Comparison of ENCODE assay signal across 7 mouse cellular contexts in genomic region chr19:46056388-46056946, GRCm38 (mm10). TPM values are rescaled to one million over a fixed set of nuclear protein-coding genes. Genes with fewer than 3 reads are reported as not detected.
DNase-seq lines count a peak whose midpoint lies in the region; ATAC-seq and TF ChIP-seq lines count a peak whose summit lies in the region.

No protein-coding gene starts in this region.

- peak overlapping the region; percentile 94 for H3K27ac ChIP-seq in embryonic facial prominence, embryonic 10.5 days (replicated peaks)
- peak overlapping the region; percentile 87 for H3K27ac ChIP-seq in intestine, postnatal 0 days (ENCODE audit: low read depth, low read length)
- peak overlapping the region; percentile 90 for H3K27ac ChIP-seq in midbrain, embryonic 12.5 days (replicated peaks)
- peak overlapping the region; percentile 87 for H3K27ac ChIP-seq in small intestine, adult 2 months (ENCODE audit: insufficient read depth, low read depth, low read length)

- DNase-seq in adrenal gland, postnatal 10 days: peak; percentile 92
- peak; percentile 94 for DNase-seq in embryonic facial prominence, embryonic 10.5 days (ENCODE audit: low spot score)
- DNase-seq in gonadal fat pad, adult 2 months (ENCODE audit: low read depth): peak; percentile 88
- DNase-seq in left cerebral cortex, postnatal 4 days: peak; percentile 94

- intact Hi-C loops in left cerebral cortex, postnatal 4 days (cut with DNase I): no loop called here

- no peak for TF ChIP-seq CTCF in intestine, postnatal 0 days (IDR thresholded peaks at IDR 0.05; ENCODE audit: low read depth)
- no peak for TF ChIP-seq CTCF in small intestine, adult 2 months (IDR thresholded peaks at IDR 0.05; ENCODE audit: extremely low read depth, insufficient read length, insufficient replicate concordance, low read depth, low read length)

- peak overlapping the region; percentile 55 for H3K9ac ChIP-seq in intestine, postnatal 0 days (ENCODE audit: low read depth, low read length)
- H3K9ac ChIP-seq in midbrain, embryonic 12.5 days (replicated peaks): peak overlapping the region; percentile 66

- no peaks in the 10 kb centered on the region for H3K9me3 ChIP-seq in embryonic facial prominence, embryonic 10.5 days
- H3K9me3 ChIP-seq in intestine, postnatal 0 days (ENCODE audit: control insufficient read depth): no peaks in the 10 kb centered on the region
- no peaks in the 10 kb centered on the region for H3K9me3 ChIP-seq in midbrain, embryonic 12.5 days

- peaks cover 11% of the 10 kb centered on the region for H3K36me3 ChIP-seq in embryonic facial prominence, embryonic 10.5 days (replicated peaks)
- H3K36me3 ChIP-seq in intestine, postnatal 0 days (ENCODE audit: control insufficient read depth, insufficient read depth): peaks cover 3% of the 10 kb centered on the region
- H3K36me3 ChIP-seq in midbrain, embryonic 12.5 days: 0 out of 2 replicates have a peak, but pooled peaks cover 1% of the 10 kb centered on the region
- no peaks in the 10 kb centered on the region for H3K36me3 ChIP-seq in small intestine, adult 2 months (ENCODE audit: control insufficient read depth, insufficient read depth, low read length)

- ATAC-seq in intestine, postnatal 0 days: peak; percentile 95
- ATAC-seq in midbrain, embryonic 12.5 days (ENCODE audit: low FRiP score, low read depth): peak; percentile 95

- peak overlapping the region; percentile 77 for H3K4me2 ChIP-seq in intestine, postnatal 0 days (replicated peaks; ENCODE audit: low read depth)
- H3K4me2 ChIP-seq in midbrain, embryonic 12.5 days (replicated peaks): peak overlapping the region; percentile 94

- 0 out of 2 replicates have a peak, but pooled peaks have one; percentile 47 for TF ChIP-seq POLR2A in small intestine, adult 2 months (IDR thresholded peaks at IDR 0.05; ENCODE audit: low read depth, low read length)

- H3K4me3 ChIP-seq in embryonic facial prominence, embryonic 10.5 days: peak overlapping the region; percentile 94
- H3K4me3 ChIP-seq in intestine, postnatal 0 days (ENCODE audit: low read depth, low read length): peak overlapping the region; percentile 85
- peak overlapping the region; percentile 93 for H3K4me3 ChIP-seq in midbrain, embryonic 12.5 days
- peak overlapping the region; percentile 90 for H3K4me3 ChIP-seq in small intestine, adult 2 months (ENCODE audit: low read depth, low read length)

- H3K4me1 ChIP-seq in embryonic facial prominence, embryonic 10.5 days: peaks cover 16% of the 10 kb centered on the region
- 0 out of 2 replicates have a peak, but pooled peaks cover 3% of the 10 kb centered on the region for H3K4me1 ChIP-seq in intestine, postnatal 0 days (replicated peaks; ENCODE audit: control insufficient read depth, insufficient read depth, low read length)
- H3K4me1 ChIP-seq in midbrain, embryonic 12.5 days: peaks cover 13% of the 10 kb centered on the region
- no peaks in the 10 kb centered on the region for H3K4me1 ChIP-seq in small intestine, adult 2 months (ENCODE audit: control insufficient read depth, insufficient read depth, insufficient read length, low read length)

- under 1% methylated on average over 52 of the region's 52 CpGs for WGBS in embryonic facial prominence, embryonic 10.5 days
- under 1% methylated on average over 52 of the region's 52 CpGs for WGBS in intestine, postnatal 0 days
- under 1% methylated on average over 52 of the region's 52 CpGs for WGBS in midbrain, embryonic 12.5 days
- under 1% methylated on average over 52 of the region's 52 CpGs for WGBS in small intestine, adult 2 months

- H3K27me3 ChIP-seq in embryonic facial prominence, embryonic 10.5 days (replicated peaks; ENCODE audit: low read depth, poor library complexity, severe bottlenecking): no peaks in the 10 kb centered on the region
- no peaks in the 10 kb centered on the region for H3K27me3 ChIP-seq in intestine, postnatal 0 days (replicated peaks; ENCODE audit: control insufficient read depth, insufficient read depth, low read length)
- no peaks in the 10 kb centered on the region for H3K27me3 ChIP-seq in midbrain, embryonic 12.5 days
- no peaks in the 10 kb centered on the region for H3K27me3 ChIP-seq in small intestine, adult 2 months (ENCODE audit: control insufficient read depth, insufficient read depth, low read length)

RNA-seq across cellular contexts. Expression of gene Ldb1, which starts 11.5 kb away (rescaled TPM):
- 10 to 100 TPM; 75.3 to 92.1 TPM for total RNA-seq in adrenal gland, postnatal 10 days (2021)
- 95.0 and 97.8 TPM in 2 replicates for polyA plus RNA-seq in embryonic facial prominence, embryonic 10.5 days (2016; fragmentation: Nextera tagmentation; extraction: Ambion mirVana)
- 173 and 193 TPM in 2 replicates for polyA plus RNA-seq in gonadal fat pad, adult 2 months (2012; rRNA removed)
- polyA plus RNA-seq in intestine, postnatal 0 days (2015; fragmentation: Nextera tagmentation; extraction: Ambion mirVana): 31.0 and 35.5 TPM in 2 replicates
- 100 to 1,000 TPM; 151 to 153 TPM for total RNA-seq in left cerebral cortex, postnatal 4 days (2021)
- 126 and 134 TPM in 2 replicates for polyA plus RNA-seq in midbrain, embryonic 12.5 days (2016; fragmentation: Nextera tagmentation; extraction: Ambion mirVana)
- 35.6 and 60.8 TPM in 2 replicates for polyA plus RNA-seq in small intestine, adult 2 months (2012; rRNA removed)

RNA-seq across cellular contexts. Expression of gene Pprc1, which starts 11.8 kb away (rescaled TPM):
- 10 to 100 TPM; 23.5 to 36.5 TPM for total RNA-seq in adrenal gland, postnatal 10 days (2021)
- 55.2 and 65.1 TPM in 2 replicates for polyA plus RNA-seq in embryonic facial prominence, embryonic 10.5 days (2016; fragmentation: Nextera tagmentation; extraction: Ambion mirVana)
- polyA plus RNA-seq in gonadal fat pad, adult 2 months (2012; rRNA removed): 12.0 and 14.3 TPM in 2 replicates
- 8.3 and 8.8 TPM in 2 replicates for polyA plus RNA-seq in intestine, postnatal 0 days (2015; fragmentation: Nextera tagmentation; extraction: Ambion mirVana)
- total RNA-seq in left cerebral cortex, postnatal 4 days (2021): 10 to 100 TPM; 42.9 to 46.7 TPM
- 30.0 and 32.2 TPM in 2 replicates for polyA plus RNA-seq in midbrain, embryonic 12.5 days (2016; fragmentation: Nextera tagmentation; extraction: Ambion mirVana)
- polyA plus RNA-seq in small intestine, adult 2 months (2012; rRNA removed): 9.9 and 10.6 TPM in 2 replicates

RNA-seq across cellular contexts. Expression of gene Nolc1, which starts 19.2 kb away (rescaled TPM):
- 10 to 100 TPM; 38.8 to 45.0 TPM for total RNA-seq in adrenal gland, postnatal 10 days (2021)
- polyA plus RNA-seq in embryonic facial prominence, embryonic 10.5 days (2016; fragmentation: Nextera tagmentation; extraction: Ambion mirVana): 161 and 167 TPM in 2 replicates
- polyA plus RNA-seq in gonadal fat pad, adult 2 months (2012; rRNA removed): 8.6 and 12.0 TPM in 2 replicates
- polyA plus RNA-seq in intestine, postnatal 0 days (2015; fragmentation: Nextera tagmentation; extraction: Ambion mirVana): 22.2 and 25.1 TPM in 2 replicates
- total RNA-seq in left cerebral cortex, postnatal 4 days (2021): 10 to 100 TPM; 47.8 to 56.4 TPM
- polyA plus RNA-seq in midbrain, embryonic 12.5 days (2016; fragmentation: Nextera tagmentation; extraction: Ambion mirVana): 103 and 109 TPM in 2 replicates
- 3.4 and 4.3 TPM in 2 replicates for polyA plus RNA-seq in small intestine, adult 2 months (2012; rRNA removed)

RNA-seq across cellular contexts. Expression of gene Hps6, which starts 53.2 kb away (rescaled TPM):
- 10 to 100 TPM in 1 of 2 experiments, 1 to 10 TPM in 1; 9.9 to 12.0 TPM for total RNA-seq in adrenal gland, postnatal 10 days (2021)
- 4.4 and 5.0 TPM in 2 replicates for polyA plus RNA-seq in embryonic facial prominence, embryonic 10.5 days (2016; fragmentation: Nextera tagmentation; extraction: Ambion mirVana)
- 6.9 and 7.5 TPM in 2 replicates for polyA plus RNA-seq in gonadal fat pad, adult 2 months (2012; rRNA removed)
- polyA plus RNA-seq in intestine, postnatal 0 days (2015; fragmentation: Nextera tagmentation; extraction: Ambion mirVana): 5.3 and 5.4 TPM in 2 replicates
- total RNA-seq in left cerebral cortex, postnatal 4 days (2021): 1 to 10 TPM; 4.3 to 4.5 TPM
- 2.9 and 4.0 TPM in 2 replicates for polyA plus RNA-seq in midbrain, embryonic 12.5 days (2016; fragmentation: Nextera tagmentation; extraction: Ambion mirVana)
- polyA plus RNA-seq in small intestine, adult 2 months (2012; rRNA removed): 3.4 and 5.6 TPM in 2 replicates

RNA-seq across cellular contexts. Expression of gene Armh3, which starts 58.2 kb away (rescaled TPM):
- 10 to 100 TPM; 14.6 to 19.2 TPM for total RNA-seq in adrenal gland, postnatal 10 days (2021)
- polyA plus RNA-seq in embryonic facial prominence, embryonic 10.5 days (2016; fragmentation: Nextera tagmentation; extraction: Ambion mirVana): 18.4 and 19.1 TPM in 2 replicates
- 11.1 and 12.3 TPM in 2 replicates for polyA plus RNA-seq in gonadal fat pad, adult 2 months (2012; rRNA removed)
- 9.9 and 10.1 TPM in 2 replicates for polyA plus RNA-seq in intestine, postnatal 0 days (2015; fragmentation: Nextera tagmentation; extraction: Ambion mirVana)
- 10 to 100 TPM; 25.6 to 27.1 TPM for total RNA-seq in left cerebral cortex, postnatal 4 days (2021)
- polyA plus RNA-seq in midbrain, embryonic 12.5 days (2016; fragmentation: Nextera tagmentation; extraction: Ambion mirVana): 20.9 and 22.6 TPM in 2 replicates
- 3.6 and 7.5 TPM in 2 replicates for polyA plus RNA-seq in small intestine, adult 2 months (2012; rRNA removed)

Comparison
In these comparisons a context has a peak if more than half of its experiments do, and no peak if none do; other contexts are left out.
1. Peak in every context shown above with its lines: DNase-seq, ATAC-seq, H3K4me3 ChIP-seq and H3K27ac ChIP-seq.